Mouse (Mus musculus): Measurements from ENCODE around the gene Wdr95. TPM values are rescaled to one million over a fixed set of nuclear protein-coding genes. Genes with fewer than 3 reads are reported as not detected.
"Not testable (repeated sequence)": the region's sequence is repeated elsewhere in the genome, so short reads cannot be mapped to it uniquely, and the experiment has no call there.

Wdr95 gene
- polyA plus RNA-seq, 1 experiment: not detected

- TF ChIP-seq EP300 (IDR thresholded peaks at IDR 0.05; ENCODE audit: insufficient read depth, low read depth, low read length) (no peak), CTCF (IDR thresholded peaks at IDR 0.05; ENCODE audit: low read depth, low read length) (peak; percentile 68)
- Histone ChIP-seq H3K9me3 (replicated peaks; ENCODE audit: control insufficient read depth, insufficient read depth, low read length, poor library complexity, severe bottlenecking) (no peaks in the 10 kb centered on the region), H3K4me3 (ENCODE audit: low read depth, low read length) (peak overlapping the region; percentile 27), H3K4me1 (ENCODE audit: control insufficient read depth, insufficient read depth, low read length) (peaks cover 4% of the 10 kb centered on the region), H3K9ac (ENCODE audit: low read depth, poor library complexity, severe bottlenecking) (no peak overlapping the region), H3K36me3 (ENCODE audit: control insufficient read depth, insufficient read depth, low read length, poor library complexity, severe bottlenecking) (no peaks in the 10 kb centered on the region), H3K27me3 (ENCODE audit: control insufficient read depth, insufficient read depth, low read length, poor library complexity, severe bottlenecking) (no peaks in the 10 kb centered on the region), H3K27ac (ENCODE audit: insufficient read depth, low read length) (no peak overlapping the region)
Observed at GRCm38 (mm10) chr5:149524242-149524858, 4.1 kb upstream of the Wdr95 start.

GRCm38 (mm10) chr5:149525055-149525785 lies 3.3 kb upstream of the Wdr95 start:
- H3K36me3 ChIP-seq (ENCODE audit: control insufficient read depth, insufficient read depth, low read length, poor library complexity, severe bottlenecking): no peaks in the 10 kb centered on the region
- no peaks in the 10 kb centered on the region for H3K9me3 ChIP-seq (replicated peaks; ENCODE audit: control insufficient read depth, insufficient read depth, low read length, poor library complexity, severe bottlenecking)
- no peak overlapping the region for H3K9ac ChIP-seq (ENCODE audit: low read depth, poor library complexity, severe bottlenecking)
- H3K27ac ChIP-seq (ENCODE audit: insufficient read depth, low read length): no peak overlapping the region
- peak; percentile 68 for TF ChIP-seq CTCF (IDR thresholded peaks at IDR 0.05; ENCODE audit: low read depth, low read length)
- no peak for TF ChIP-seq POLR2A (IDR thresholded peaks at IDR 0.05; ENCODE audit: insufficient read depth, low read length)
- peaks cover 7% of the 10 kb centered on the region for H3K4me1 ChIP-seq (ENCODE audit: control insufficient read depth, insufficient read depth, low read length)
- no peaks in the 10 kb centered on the region for H3K27me3 ChIP-seq (ENCODE audit: control insufficient read depth, insufficient read depth, low read length, poor library complexity, severe bottlenecking)
- no peak overlapping the region for H3K4me3 ChIP-seq (ENCODE audit: low read depth, low read length)

GRCm38 (mm10) chr5:149526467-149526951 lies 2.0 kb upstream of the Wdr95 start:
- peaks cover 7% of the 10 kb centered on the region for H3K4me1 ChIP-seq (ENCODE audit: control insufficient read depth, insufficient read depth, low read length)
- TF ChIP-seq CTCF (IDR thresholded peaks at IDR 0.05; ENCODE audit: low read depth, low read length): no peak
- no peak for TF ChIP-seq POLR2A (IDR thresholded peaks at IDR 0.05; ENCODE audit: insufficient read depth, low read length)
- TF ChIP-seq EP300 (IDR thresholded peaks at IDR 0.05; ENCODE audit: insufficient read depth, low read depth, low read length): no peak
- H3K4me3 ChIP-seq (ENCODE audit: low read depth, low read length): no peak overlapping the region
- H3K36me3 ChIP-seq (ENCODE audit: control insufficient read depth, insufficient read depth, low read length, poor library complexity, severe bottlenecking): no peaks in the 10 kb centered on the region
- H3K9me3 ChIP-seq (replicated peaks; ENCODE audit: control insufficient read depth, insufficient read depth, low read length, poor library complexity, severe bottlenecking): no peaks in the 10 kb centered on the region
- peak overlapping the region; percentile 3; the same call in 1 of the 2 replicates for H3K27ac ChIP-seq (ENCODE audit: insufficient read depth, low read length)
- H3K27me3 ChIP-seq (ENCODE audit: control insufficient read depth, insufficient read depth, low read length, poor library complexity, severe bottlenecking): no peaks in the 10 kb centered on the region
- H3K9ac ChIP-seq (ENCODE audit: low read depth, poor library complexity, severe bottlenecking): no peak overlapping the region

- H3K27me3 ChIP-seq (ENCODE audit: control insufficient read depth, insufficient read depth, low read length, poor library complexity, severe bottlenecking); H3K27ac ChIP-seq (ENCODE audit: insufficient read depth, low read length); H3K4me1 ChIP-seq (ENCODE audit: control insufficient read depth, insufficient read depth, low read length); H3K9me3 ChIP-seq (replicated peaks; ENCODE audit: control insufficient read depth, insufficient read depth, low read length, poor library complexity, severe bottlenecking); H3K9ac ChIP-seq (ENCODE audit: low read depth, poor library complexity, severe bottlenecking); H3K4me3 ChIP-seq (ENCODE audit: low read depth, low read length); H3K36me3 ChIP-seq (ENCODE audit: control insufficient read depth, insufficient read depth, low read length, poor library complexity, severe bottlenecking): not testable (repeated sequence)
Observed at GRCm38 (mm10) chr5:149527292-149527691, 1.2 kb upstream of the Wdr95 start.

GRCm38 (mm10) chr5:149533847-149534246 lies 5.4 kb downstream of the Wdr95 start:
- H3K27ac ChIP-seq (ENCODE audit: insufficient read depth, low read length): no peak overlapping the region
- H3K36me3 ChIP-seq (ENCODE audit: control insufficient read depth, insufficient read depth, low read length, poor library complexity, severe bottlenecking): no peaks in the 10 kb centered on the region
- H3K9ac ChIP-seq (ENCODE audit: low read depth, poor library complexity, severe bottlenecking): no peak overlapping the region
- peaks cover 2% of the 10 kb centered on the region for H3K4me1 ChIP-seq (ENCODE audit: control insufficient read depth, insufficient read depth, low read length)
- no peaks in the 10 kb centered on the region for H3K9me3 ChIP-seq (replicated peaks; ENCODE audit: control insufficient read depth, insufficient read depth, low read length, poor library complexity, severe bottlenecking)
- H3K4me3 ChIP-seq (ENCODE audit: low read depth, low read length): no peak overlapping the region
- TF ChIP-seq POLR2A (IDR thresholded peaks at IDR 0.05; ENCODE audit: insufficient read depth, low read length) (no peak), CTCF (IDR thresholded peaks at IDR 0.05; ENCODE audit: low read depth, low read length) (no peak), EP300 (IDR thresholded peaks at IDR 0.05; ENCODE audit: insufficient read depth, low read depth, low read length) (no peak)
- no peaks in the 10 kb centered on the region for H3K27me3 ChIP-seq (ENCODE audit: control insufficient read depth, insufficient read depth, low read length, poor library complexity, severe bottlenecking)

GRCm38 (mm10) chr5:149536005-149536404 lies 7.5 kb downstream of the Wdr95 start:
- H3K27me3 ChIP-seq (ENCODE audit: control insufficient read depth, insufficient read depth, low read length, poor library complexity, severe bottlenecking): no peaks in the 10 kb centered on the region
- H3K4me1 ChIP-seq (ENCODE audit: control insufficient read depth, insufficient read depth, low read length): no peaks in the 10 kb centered on the region
- no peaks in the 10 kb centered on the region for H3K36me3 ChIP-seq (ENCODE audit: control insufficient read depth, insufficient read depth, low read length, poor library complexity, severe bottlenecking)
- H3K9me3 ChIP-seq (replicated peaks; ENCODE audit: control insufficient read depth, insufficient read depth, low read length, poor library complexity, severe bottlenecking): no peaks in the 10 kb centered on the region
- TF ChIP-seq EP300 (IDR thresholded peaks at IDR 0.05; ENCODE audit: insufficient read depth, low read depth, low read length): no peak
- TF ChIP-seq CTCF (IDR thresholded peaks at IDR 0.05; ENCODE audit: low read depth, low read length): no peak
- TF ChIP-seq POLR2A (IDR thresholded peaks at IDR 0.05; ENCODE audit: insufficient read depth, low read length): no peak
- H3K4me3 ChIP-seq (ENCODE audit: low read depth, low read length): no peak overlapping the region
- no peak overlapping the region for H3K27ac ChIP-seq (ENCODE audit: insufficient read depth, low read length)
- no peak overlapping the region for H3K9ac ChIP-seq (ENCODE audit: low read depth, poor library complexity, severe bottlenecking)
